Mouse (Mus musculus): ENCODE results near the gene Plekha7. TPM values are rescaled to one million over a fixed set of nuclear protein-coding genes. Genes with fewer than 3 reads are reported as not detected.
"Not testable (repeated sequence)": the region's sequence is repeated elsewhere in the genome, so short reads cannot be mapped to it uniquely, and the experiment has no call there.

Gene Plekha7
- total RNA-seq, 2 experiments from 2014 or later: 5.1 to 5.3 TPM

- peak in 1 of 2 experiments; percentile 20 for DNase-seq
Observed at GRCm38 (mm10) chr7:116131390-116131789, 176.8 kb downstream of the Plekha7 start.

GRCm38 (mm10) chr7:116129374-116129773 is 178.8 kb downstream of the Plekha7 start:
- DNase-seq: no peak

GRCm38 (mm10) chr7:116128286-116128685 is 179.9 kb downstream of the Plekha7 start:
- peak; percentile 21 to 26 for DNase-seq

GRCm38 (mm10) chr7:116127052-116127451 is 181.1 kb downstream of the Plekha7 start:
- no peak for DNase-seq

GRCm38 (mm10) chr7:116125671-116126070 is 182.5 kb downstream of the Plekha7 start:
- DNase-seq: no peak

GRCm38 (mm10) chr7:116124057-116124456 is 184.1 kb downstream of the Plekha7 start:
- no peak for DNase-seq

GRCm38 (mm10) chr7:116123597-116123985 is 184.6 kb downstream of the Plekha7 start:
- no peak for DNase-seq

- DNase-seq: no peak
Observed at GRCm38 (mm10) chr7:116122981-116123596, 185.1 kb downstream of the Plekha7 start.

- no peak for DNase-seq
Observed at GRCm38 (mm10) chr7:116121202-116121601, 187.0 kb downstream of the Plekha7 start.

- DNase-seq: no peak
Observed at GRCm38 (mm10) chr7:116120737-116121136, 187.4 kb downstream of the Plekha7 start.

- no peak for DNase-seq
Observed at GRCm38 (mm10) chr7:116119306-116119857, 188.8 kb downstream of the Plekha7 start.

GRCm38 (mm10) chr7:116115991-116116390 is 192.2 kb downstream of the Plekha7 start:
- no peak for DNase-seq

GRCm38 (mm10) chr7:116115216-116115930 is 192.8 kb downstream of the Plekha7 start:
- no peak for DNase-seq

GRCm38 (mm10) chr7:116111546-116111945 is 196.6 kb downstream of the Plekha7 start:
- DNase-seq: no peak

GRCm38 (mm10) chr7:116110661-116111060 is 197.5 kb downstream of the Plekha7 start:
- no peak for DNase-seq

GRCm38 (mm10) chr7:116103091-116103490 is 205.1 kb downstream of the Plekha7 start:
- DNase-seq: no peak

- peak; percentile 35 to 53 for DNase-seq
Observed at GRCm38 (mm10) chr7:116099952-116100528, 208.1 kb downstream of the Plekha7 start.

GRCm38 (mm10) chr7:116093466-116093850 is 214.7 kb downstream of the Plekha7 start:
- DNase-seq: no peak

- peak; percentile 97 to 98 for DNase-seq
Observed at GRCm38 (mm10) chr7:116092710-116093465, 215.3 kb downstream of the Plekha7 start.

- DNase-seq: not testable (repeated sequence)
Observed at GRCm38 (mm10) chr7:116084366-116084765, 223.8 kb downstream of the Plekha7 start, which contains the start of gene Gm4353. Gene Gm4353 (minus strand): TSS chr7:116084635.

All from heart, adult 18-20 months (tissue).